Mouse (Mus musculus): Measurements from ENCODE around the gene Alg12.
"Not testable (repeated sequence)": the region's sequence is repeated elsewhere in the genome, so short reads cannot be mapped to it uniquely, and the experiment has no call there.

Alg12 gene

DNA sequence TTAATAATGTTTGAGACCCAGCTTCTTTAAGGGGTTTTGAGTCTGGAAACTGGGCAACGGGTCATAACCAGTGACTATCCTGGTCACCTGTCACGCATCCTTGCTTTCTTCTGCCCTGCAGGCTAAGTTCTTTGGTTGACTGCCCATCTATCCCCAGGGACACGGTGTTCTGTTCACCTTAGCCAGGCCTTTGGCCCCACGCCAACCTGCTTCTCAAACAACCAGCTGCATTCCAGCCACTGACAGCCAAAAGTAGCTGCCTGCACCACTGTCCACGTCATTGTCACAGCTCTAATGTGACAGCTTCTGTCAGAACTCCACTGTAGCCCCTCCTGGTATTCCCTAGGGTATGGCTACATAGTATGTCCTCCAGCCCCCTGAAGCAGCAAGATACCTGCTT is 12.4 kb upstream of the Alg12 start:
- no peak for DNase-seq (ENCODE audit: low read depth, low spot score)

- DNase-seq (ENCODE audit: low read depth, low spot score) = no peak
These were observed 11.6 kb upstream of the Alg12 start for GRCm38 (mm10) chr15:88830696-88831095.

DNA sequence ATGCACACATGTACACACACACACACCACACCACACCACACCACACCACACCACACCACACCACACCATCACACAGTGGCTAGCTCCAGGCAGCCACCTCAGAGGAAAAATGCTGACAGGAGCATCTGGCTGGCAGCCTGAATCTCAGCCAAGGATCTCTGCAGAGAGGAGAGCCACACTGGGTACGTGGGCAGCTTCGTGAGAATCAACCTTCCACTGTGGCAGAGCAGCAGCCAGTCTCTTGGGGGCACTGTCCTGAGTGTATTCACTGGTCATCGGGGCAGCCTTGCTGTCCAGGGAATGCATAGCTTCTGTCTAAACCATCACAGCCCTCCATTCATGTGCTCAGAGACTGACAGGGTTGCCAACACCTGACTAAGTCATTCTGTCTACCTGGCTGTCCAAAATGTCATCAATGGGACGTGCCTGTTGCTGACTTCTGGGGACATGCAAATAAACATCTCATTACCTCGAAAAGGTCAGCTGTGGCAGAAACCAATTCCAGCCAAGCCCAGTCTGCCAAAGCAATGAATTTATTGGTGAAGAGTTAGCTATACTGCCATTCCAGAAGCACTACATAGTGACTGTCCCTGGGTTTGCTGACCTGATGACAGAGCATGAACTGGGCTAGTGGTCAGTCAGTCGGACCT is 10.8 kb upstream of the Alg12 start:
- DNase-seq (ENCODE audit: low read depth, low spot score) = no peak

DNA sequence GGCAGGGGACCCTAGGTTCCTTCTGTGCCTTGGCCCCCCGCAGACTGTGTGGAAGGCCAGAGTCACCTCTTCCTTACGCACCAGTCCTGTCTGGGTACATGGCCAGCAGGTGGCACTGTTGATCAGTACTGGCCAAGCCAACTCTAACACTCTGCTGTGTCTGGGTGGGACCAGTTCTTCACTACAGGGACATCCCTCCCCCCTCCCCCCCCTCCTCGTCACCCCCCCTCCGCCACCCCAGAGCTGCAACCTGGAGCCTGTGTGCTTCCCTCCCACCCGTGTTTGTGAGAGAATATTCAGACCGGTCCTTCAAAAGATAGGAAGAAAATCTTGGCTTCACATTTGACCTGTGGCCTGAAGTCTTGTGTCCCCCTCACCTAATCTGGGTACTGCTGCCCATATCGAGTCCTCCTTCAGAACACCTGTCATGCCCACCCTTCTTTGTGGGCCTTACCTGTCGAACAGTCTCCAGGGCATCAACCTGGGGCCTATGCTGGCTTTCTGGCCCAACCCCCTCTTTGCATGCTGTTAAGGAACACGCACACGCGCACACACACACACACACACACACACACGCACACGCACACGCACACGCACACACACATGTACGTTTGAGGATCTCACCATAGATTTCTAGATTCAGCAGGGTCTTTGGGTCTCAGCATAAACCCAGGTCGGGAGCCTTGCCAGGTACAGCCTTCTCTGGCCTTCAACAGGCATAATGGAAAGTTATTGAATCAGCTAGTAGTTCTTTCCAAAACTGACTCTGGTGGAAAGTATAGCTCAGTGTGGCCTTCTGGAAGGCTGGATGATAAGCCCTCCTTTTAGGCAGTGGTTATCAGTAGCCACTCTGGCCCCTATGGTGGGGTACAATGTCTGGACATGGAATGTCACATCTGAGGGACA is 9.9 kb upstream of the Alg12 start:
- no peak for DNase-seq (ENCODE audit: low read depth, low spot score)

- DNase-seq (ENCODE audit: low read depth, low spot score) = peak; percentile 67
These were observed 9.1 kb upstream of the Alg12 start for GRCm38 (mm10) chr15:88827991-88828799.

- DNase-seq (ENCODE audit: low read depth, low spot score) = no peak
These were observed 8.3 kb upstream of the Alg12 start for GRCm38 (mm10) chr15:88827466-88827865.

GRCm38 (mm10) chr15:88823376-88823775 is 4.3 kb upstream of the Alg12 start:
- no peak for DNase-seq (ENCODE audit: low read depth, low spot score)

GRCm38 (mm10) chr15:88822513-88822912 is 3.4 kb upstream of the Alg12 start:
- DNase-seq (ENCODE audit: low read depth, low spot score) = no peak

GRCm38 (mm10) chr15:88821403-88821802 is 2.3 kb upstream of the Alg12 start:
- DNase-seq (ENCODE audit: low read depth, low spot score) = no peak

DNA sequence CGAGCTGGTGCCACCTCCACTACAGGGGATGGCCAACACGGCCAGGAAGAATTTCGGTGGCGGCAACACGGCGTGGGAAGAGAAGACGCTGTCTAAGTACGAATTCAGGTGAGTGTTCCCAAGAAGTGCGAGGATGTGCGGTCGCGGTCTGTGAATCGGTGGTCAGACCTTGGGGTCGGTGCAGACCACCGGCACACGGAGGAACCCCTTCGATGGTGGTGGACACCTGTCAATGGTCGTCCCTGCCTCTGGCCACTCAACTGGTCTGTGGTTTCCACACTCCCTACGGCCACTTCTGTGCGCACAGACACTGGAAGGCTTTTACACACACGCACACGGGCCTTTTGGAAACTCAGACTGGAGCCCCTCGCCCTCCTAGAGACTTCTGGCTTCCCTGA is 787 bp upstream of the Alg12 start:
- no peak for DNase-seq (ENCODE audit: low read depth, low spot score)

DNA sequence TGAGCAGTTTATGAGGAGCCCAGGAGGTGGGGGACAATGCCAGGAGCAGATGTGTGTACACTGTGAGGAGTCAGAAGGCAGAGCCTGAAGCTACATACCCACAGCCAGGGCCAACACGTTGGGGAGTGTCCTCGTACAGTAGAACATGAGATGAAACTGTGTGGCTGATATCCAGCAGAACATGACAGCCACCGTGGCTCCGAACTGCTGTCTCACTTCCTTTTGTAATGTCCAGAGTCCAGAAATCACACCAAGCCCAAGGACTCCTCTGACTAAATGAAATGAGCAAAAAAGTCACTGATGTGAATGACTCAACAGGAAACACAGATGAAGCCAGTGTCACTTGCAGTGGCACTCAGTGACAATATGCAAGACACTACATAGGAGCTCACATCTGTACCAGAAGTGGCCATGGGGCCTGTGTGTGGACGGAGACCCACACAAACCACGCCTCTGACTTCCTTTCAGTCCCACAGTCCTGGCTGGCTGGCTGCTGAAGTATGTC is 3.9 kb downstream of the Alg12 start:
- DNase-seq (ENCODE audit: low read depth, low spot score) = no peak

DNA sequence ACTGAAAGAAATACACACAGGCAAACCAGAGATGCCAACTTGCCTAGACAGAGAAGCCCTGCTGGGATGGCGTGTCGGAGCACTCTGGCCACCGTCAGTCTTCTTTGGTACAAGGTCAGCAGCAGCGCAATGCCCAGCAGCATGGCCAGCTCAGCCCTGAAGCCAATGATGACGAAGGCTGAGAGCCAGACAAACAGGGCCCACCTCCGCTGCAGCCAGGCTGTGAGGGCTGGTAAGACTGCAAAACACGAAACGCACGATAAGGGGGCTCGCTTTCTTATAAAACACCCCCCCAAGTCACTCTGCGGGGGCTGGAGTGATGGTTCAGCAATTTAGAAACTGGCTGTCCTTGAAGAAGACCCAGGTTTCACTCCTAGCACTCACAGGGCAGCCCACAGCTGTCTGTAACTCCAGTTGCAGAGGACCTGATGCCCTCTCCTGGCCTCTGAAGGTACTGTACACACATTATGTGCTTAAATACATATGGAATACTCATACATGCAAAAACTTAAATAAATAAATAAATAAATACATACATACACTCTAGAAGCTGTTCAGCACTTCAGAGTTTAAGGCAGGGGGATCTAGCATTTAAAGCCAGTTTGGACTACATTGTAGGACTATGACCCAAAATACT is 4.6 kb downstream of the Alg12 start:
- DNase-seq (ENCODE audit: low read depth, low spot score) = no peak

DNA sequence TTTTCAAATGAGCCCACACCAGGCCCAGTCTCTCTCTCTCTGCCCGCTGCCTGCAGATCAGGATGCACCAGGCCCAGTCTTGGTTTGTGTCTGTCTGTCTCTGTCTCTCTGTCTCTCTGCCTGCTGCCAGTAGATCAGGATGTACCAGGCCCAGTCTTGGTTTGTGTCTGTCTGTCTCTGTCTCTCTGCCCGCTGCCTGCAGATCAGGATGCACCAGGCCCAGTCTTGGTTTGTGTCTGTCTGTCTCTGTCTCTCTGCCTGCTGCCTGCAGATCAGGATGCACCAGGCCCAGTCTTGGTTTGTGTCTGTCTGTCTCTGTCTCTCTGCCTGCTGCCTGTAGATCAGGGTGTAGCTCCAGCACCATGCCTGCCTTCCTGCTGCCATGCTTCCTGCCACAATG is 5.2 kb downstream of the Alg12 start:
- not testable (repeated sequence) for DNase-seq (ENCODE audit: low read depth, low spot score)

GRCm38 (mm10) chr15:88813262-88813661 is 5.9 kb downstream of the Alg12 start:
- no peak for DNase-seq (ENCODE audit: low read depth, low spot score)

GRCm38 (mm10) chr15:88810369-88810768 is 8.7 kb downstream of the Alg12 start:
- no peak for DNase-seq (ENCODE audit: low read depth, low spot score)

- no peak for DNase-seq (ENCODE audit: low read depth, low spot score)
These were observed 11.0 kb downstream of the Alg12 start for GRCm38 (mm10) chr15:88808121-88808520.

- no peak for DNase-seq (ENCODE audit: low read depth, low spot score)
These were observed 16.8 kb downstream of the Alg12 start for GRCm38 (mm10) chr15:88802348-88802747.

DNA sequence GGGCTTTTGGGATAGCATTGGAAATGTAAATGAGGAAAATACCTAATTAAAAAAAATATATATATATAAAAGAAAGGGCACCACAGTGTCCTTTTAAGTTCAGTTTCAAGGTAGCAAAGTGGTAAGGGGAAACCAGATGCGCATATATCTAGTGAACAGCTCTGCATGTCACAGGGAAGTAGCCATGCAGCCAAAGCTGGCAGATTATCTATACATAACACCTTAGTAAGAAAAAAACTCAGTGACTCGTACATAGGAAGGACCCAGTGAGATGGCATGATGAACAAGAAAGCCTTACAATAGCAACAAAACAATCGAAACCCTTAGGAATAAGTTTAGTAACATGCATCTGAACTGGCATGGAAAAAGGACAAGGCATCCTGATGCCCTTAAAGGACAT is 17.2 kb downstream of the Alg12 start:
- no peak for DNase-seq (ENCODE audit: low read depth, low spot score)

DNA sequence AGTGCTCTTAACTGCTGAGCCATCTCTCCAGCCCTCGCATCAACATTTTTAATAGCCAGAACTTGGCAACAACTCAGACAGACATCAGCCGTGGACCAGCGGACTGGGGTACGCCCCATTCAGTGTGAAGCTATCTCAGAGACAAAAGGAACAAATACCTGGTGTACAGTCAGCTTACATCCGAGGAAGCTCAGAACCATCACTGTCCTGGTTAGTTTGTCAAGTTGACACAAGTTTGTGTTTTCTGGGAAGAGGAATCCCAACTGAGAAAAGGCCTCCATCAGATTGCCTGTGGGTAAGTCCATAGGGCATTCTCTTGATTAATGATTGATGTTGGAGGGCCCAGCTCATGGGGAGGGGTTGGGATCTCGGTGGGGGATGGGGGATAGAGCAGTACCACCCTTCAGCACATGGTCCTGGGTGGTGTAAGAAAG is 18.2 kb downstream of the Alg12 start:
- no peak for DNase-seq (ENCODE audit: low read depth, low spot score)

GRCm38 (mm10) chr15:88799950-88800371 is 19.2 kb downstream of the Alg12 start:
- no peak for DNase-seq (ENCODE audit: low read depth, low spot score)

DNA sequence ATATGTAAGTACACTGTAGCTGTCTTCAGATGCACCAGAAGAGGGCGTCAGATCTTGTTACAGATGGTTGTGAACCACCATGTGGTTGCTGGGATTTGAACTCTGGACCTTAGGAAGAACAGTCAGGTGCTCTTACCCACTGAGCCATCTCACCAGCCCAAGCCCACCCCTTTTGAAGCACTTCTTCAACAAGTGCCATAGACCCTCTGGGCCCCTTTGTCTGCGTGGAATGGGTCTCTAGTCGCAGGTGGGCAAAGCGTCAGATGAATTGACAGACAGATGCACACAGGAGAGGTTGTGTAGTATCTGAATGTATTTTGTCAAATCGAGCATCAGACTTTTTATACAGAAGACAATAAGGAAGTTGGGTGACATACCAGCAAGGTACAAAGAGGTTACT is 24.4 kb downstream of the Alg12 start:
- not testable (repeated sequence) for DNase-seq (ENCODE audit: low read depth, low spot score)

All from WW6 (cell line).